Mouse (Mus musculus) heart, postnatal 0 days (tissue): ENCODE results near the gene Gpr62. TPM values are rescaled to one million over a fixed set of nuclear protein-coding genes. Genes with fewer than 3 reads are reported as not detected.

Experiments
- ATAC-seq: fragments of 200-750 bp; cut with Nextera tagmentation; 2 replicates; pipeline ENCODE4 v1.8.0; 2017; ENCODE audit warnings: low read depth, moderate number of reproducible peaks, moderate library complexity; ENCODE audit not compliant: insufficient read depth
- DNase-seq: peaks from one replicate; pipeline ENCODE4 v3.0.0-alpha.2; 2016; ENCODE audit warnings: low spot score
- H3K27ac ChIP-seq: fragments of 300-500 bp; sonication (generic); 2 replicates; pipeline ENCODE4 v1.5.1; 2014; ENCODE audit warnings: low read depth, mild to moderate bottlenecking
- H3K27me3 ChIP-seq: fragments of 300-500 bp; sonication (generic); 2 replicates; pipeline ENCODE4 v1.6.1; 2014; ENCODE audit warnings: low read length, mixed read lengths; ENCODE audit not compliant: control insufficient read depth, insufficient read depth
- H3K36me3 ChIP-seq: fragments of 300-500 bp; sonication (generic); replicated peaks from 2 replicates; pipeline ENCODE4 v1.6.1; 2014; ENCODE audit warnings: low read length, mixed read lengths; ENCODE audit not compliant: control insufficient read depth, insufficient read depth
- H3K4me1 ChIP-seq: fragments of 300-500 bp; sonication (generic); 2 replicates; pipeline ENCODE4 v1.6.1; 2014; ENCODE audit warnings: antibody characterized with exemption; ENCODE audit not compliant: control insufficient read depth, insufficient read depth
- H3K4me2 ChIP-seq: fragments of 300-500 bp; sonication (generic); 2 replicates; pipeline ENCODE4 v1.6.1; 2014; ENCODE audit warnings: low read depth, mild to moderate bottlenecking, low read length, moderate library complexity
- H3K4me3 ChIP-seq: fragments of 300-500 bp; sonication (generic); 2 replicates; pipeline ENCODE4 v1.5.1; 2014; ENCODE audit warnings: low read depth, low read length
- H3K9ac ChIP-seq: fragments of 300-500 bp; sonication (generic); replicated peaks from 2 replicates; pipeline ENCODE4 v1.6.1; 2014; ENCODE audit warnings: low read depth, low read length, mixed read lengths
- H3K9me3 ChIP-seq: fragments of 300-500 bp; sonication (generic); replicated peaks from 2 replicates; pipeline ENCODE4 v1.6.1; 2016; ENCODE audit warnings: low read length; ENCODE audit not compliant: control insufficient read depth
- CTCF ChIP-seq: IDR thresholded peaks from 2 replicates; pipeline ENCODE4 v1.5.1; 2016; ENCODE audit warnings: antibody characterized with exemption, control low read depth, low read depth
- EP300 ChIP-seq: IDR thresholded peaks from 2 replicates; pipeline ENCODE4 v1.6.1; 2016; ENCODE audit warnings: antibody characterized with exemption, low read depth
- WGBS: fragments of 180-500 bp; shearing (Covaris S2); extraction: QIAGEN DNeasy Blood & Tissue Kit; methylation state at CpG from one replicate; pipeline ENCODE4 v1.1.7; 2014; 5-methylcytosine and 5-hydroxymethylcytosine counted together
- polyA plus RNA-seq: library from polyadenylated mRNA; unstranded; fragments of >200 nt; fragmentation: Nextera tagmentation; extraction: Ambion mirVana; gene quantifications from 2 replicates; pipeline ENCODE4 v1.2.1, GENCODE M21; 2015
- total RNA-seq: library from RNA; depleted of rRNA; stranded (reverse); fragments of >200 nt; gene quantifications from 2 replicates; pipeline ENCODE4 v1.2.3, GENCODE M21; 2014; ENCODE audit warnings: low replicate concordance; rRNA removed

The Gpr62 gene
- not detected in 2 replicates for total RNA-seq
- 0.11 TPM in 1 of 2 replicates, not detected in the other for polyA plus RNA-seq

DNA sequence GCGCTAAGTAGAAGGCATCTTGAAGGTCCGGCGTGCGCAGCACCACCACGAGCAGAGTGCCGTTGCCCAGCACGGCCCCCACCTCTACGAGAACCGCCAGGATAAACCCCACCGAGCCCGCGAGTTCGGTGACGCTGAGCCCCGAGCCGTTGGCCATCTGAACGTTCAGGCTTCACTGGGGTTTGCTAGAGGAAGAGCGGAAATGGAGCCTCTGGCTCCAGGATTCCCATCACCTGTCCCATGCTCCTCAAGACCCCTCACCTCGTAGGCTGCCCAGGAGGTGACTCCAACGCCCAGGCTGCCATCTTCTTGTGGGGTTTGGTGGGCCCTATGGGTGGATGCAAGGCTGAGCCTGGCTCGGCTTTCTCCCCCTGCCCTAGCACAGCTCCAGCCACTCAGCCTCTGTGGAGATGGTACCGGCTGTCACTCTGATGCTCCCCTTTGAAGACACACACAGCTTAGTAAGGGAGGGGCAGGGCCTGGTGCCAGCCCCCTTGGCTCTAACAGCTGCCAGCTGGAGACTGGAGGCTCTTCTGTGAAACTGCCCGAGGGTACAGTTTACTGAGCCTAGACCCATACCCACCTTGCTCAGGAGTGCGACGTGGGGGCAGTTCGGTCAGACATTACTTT lies at the start of gene Gpr62:
TSS of gene Gpr62 (minus strand) at position 368 of the 630 bp plus-strand sequence.
- H3K4me2 ChIP-seq = peak within 1 kb of the TSS; percentile 99
- H3K36me3 ChIP-seq = peaks cover 28% of the 10 kb centered on the region
- DNase-seq (no peak), ATAC-seq (no peak)
- H3K27ac ChIP-seq = peak within 1 kb of the TSS; percentile 28
- no peak for TF ChIP-seq CTCF
- no peak for TF ChIP-seq EP300
- H3K27me3 ChIP-seq = peaks cover 6% of the 10 kb centered on the region; the same call in 1 of the 2 replicates
- H3K4me1 ChIP-seq = peaks cover 11% of the 10 kb centered on the region
- H3K9me3 ChIP-seq = no peaks in the 10 kb centered on the region
- H3K4me3 ChIP-seq = peak within 1 kb of the TSS; percentile 66
- WGBS = 29% methylated on average over 26 of the region's 26 CpGs
- H3K9ac ChIP-seq = peak within 1 kb of the TSS; percentile 52

DNA sequence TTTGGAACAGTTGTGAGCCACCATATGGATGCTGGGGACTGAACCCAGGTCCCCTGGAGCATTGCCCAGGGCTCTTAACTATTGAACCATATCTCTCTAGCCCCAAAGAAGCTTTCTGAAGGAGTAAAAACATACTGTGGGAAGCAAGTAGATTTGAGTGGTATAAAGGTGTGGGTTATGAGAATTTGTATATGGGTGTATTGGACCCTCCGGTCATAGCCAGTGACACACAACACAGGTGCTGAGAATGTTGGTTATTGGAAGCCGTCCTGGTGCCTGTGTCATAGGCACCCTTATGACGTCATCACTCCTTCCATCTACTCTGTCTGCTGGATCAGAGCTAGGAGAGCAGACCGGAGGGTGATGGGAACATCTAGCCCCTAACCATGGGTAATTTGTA lies 48.5 kb upstream of the Gpr62 start, which contains the start of gene Iqcf5:
TSS of gene Iqcf5 (plus strand) at position 301 of the 400 bp plus-strand sequence.
- no peak within 1 kb of the TSS for H3K27ac ChIP-seq
- DNase-seq = no peak
- no peak for ATAC-seq
- peaks cover 4% of the 10 kb centered on the region; the same call in 1 of the 2 replicates for H3K4me1 ChIP-seq
- no peak for TF ChIP-seq CTCF
- no peak for TF ChIP-seq EP300
- H3K36me3 ChIP-seq = no peaks in the 10 kb centered on the region
- no peaks in the 10 kb centered on the region for H3K9me3 ChIP-seq
- no peaks in the 10 kb centered on the region for H3K27me3 ChIP-seq
- 90% methylated on average over 4 of the region's 4 CpGs for WGBS
- H3K9ac ChIP-seq = no peak within 1 kb of the TSS
- H3K4me2 ChIP-seq = no peak within 1 kb of the TSS
- no peak within 1 kb of the TSS for H3K4me3 ChIP-seq

DNA sequence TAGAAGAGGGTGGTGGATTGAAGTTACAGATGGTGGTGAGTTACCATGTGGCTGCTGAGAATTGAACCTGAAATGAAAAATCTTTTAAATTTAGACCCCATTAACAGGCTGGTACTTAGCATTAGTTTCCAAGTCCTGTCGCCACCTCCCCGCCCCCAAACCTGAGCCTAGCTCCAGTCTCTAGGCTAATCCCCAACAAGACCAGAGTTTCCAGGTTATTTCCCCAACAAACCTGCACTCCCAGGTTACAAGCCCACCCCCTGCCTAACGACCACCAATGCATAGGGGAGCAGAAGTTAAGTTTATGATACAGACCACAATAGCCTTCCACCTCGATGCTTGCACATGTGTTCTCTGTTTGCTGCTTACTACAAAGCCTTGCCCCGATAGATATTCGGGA lies 47.8 kb upstream of the Gpr62 start:
- no peaks in the 10 kb centered on the region for H3K9me3 ChIP-seq
- H3K9ac ChIP-seq = no peak overlapping the region
- no peak overlapping the region for H3K27ac ChIP-seq
- 73% methylated on average over 6 of the region's 6 CpGs for WGBS
- peaks cover 4% of the 10 kb centered on the region; the same call in 1 of the 2 replicates for H3K4me1 ChIP-seq
- TF ChIP-seq CTCF (no peak), EP300 (no peak)
- DNase-seq = no peak
- H3K27me3 ChIP-seq = no peaks in the 10 kb centered on the region
- no peak overlapping the region for H3K4me3 ChIP-seq
- no peak overlapping the region for H3K4me2 ChIP-seq
- ATAC-seq = no peak
- H3K36me3 ChIP-seq = no peaks in the 10 kb centered on the region

DNA sequence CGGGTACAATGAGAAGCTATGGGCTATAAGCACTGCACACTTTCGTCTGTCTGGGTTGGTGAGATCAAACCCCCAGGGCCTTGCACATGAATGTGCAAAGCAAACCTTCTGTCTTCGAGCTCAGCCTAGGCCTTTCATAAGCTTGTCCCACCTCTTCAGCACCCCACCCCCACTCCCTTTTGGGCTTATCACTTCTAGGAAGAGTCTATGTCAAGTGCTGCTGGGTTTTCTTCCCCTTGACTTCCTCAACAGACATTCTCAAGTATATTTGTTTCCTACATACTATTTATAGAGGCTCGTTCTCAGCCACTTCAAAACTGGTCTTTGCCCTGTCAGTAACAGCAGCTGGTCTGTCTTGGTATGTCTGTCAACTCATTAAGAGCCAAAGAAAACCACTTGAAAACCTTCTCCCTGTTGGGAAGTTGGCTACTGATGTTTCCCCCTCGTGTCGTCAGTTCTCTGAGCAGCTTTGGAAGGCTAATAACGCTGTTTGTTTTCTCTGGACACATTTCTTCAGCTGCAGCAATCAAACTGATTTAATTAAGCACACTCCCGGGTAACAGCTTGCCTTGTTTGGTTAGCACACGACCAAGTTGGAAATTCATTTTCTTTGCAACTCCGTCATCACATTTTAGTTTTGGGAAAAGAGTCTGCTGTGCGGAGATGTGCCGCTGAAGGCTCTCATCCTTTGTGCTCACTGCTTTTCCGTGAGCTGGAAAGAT lies 47.2 kb upstream of the Gpr62 start:
- peaks cover 4% of the 10 kb centered on the region; the same call in 1 of the 2 replicates for H3K4me1 ChIP-seq
- DNase-seq (no peak), ATAC-seq (no peak)
- no peak overlapping the region for H3K4me2 ChIP-seq
- no peak overlapping the region for H3K27ac ChIP-seq
- WGBS = 28% methylated on average over 13 of the region's 13 CpGs
- H3K9ac ChIP-seq = no peak overlapping the region
- no peaks in the 10 kb centered on the region for H3K27me3 ChIP-seq
- no peaks in the 10 kb centered on the region for H3K36me3 ChIP-seq
- TF ChIP-seq EP300 (no peak), CTCF (no peak)
- no peaks in the 10 kb centered on the region for H3K9me3 ChIP-seq
- no peak overlapping the region for H3K4me3 ChIP-seq

DNA sequence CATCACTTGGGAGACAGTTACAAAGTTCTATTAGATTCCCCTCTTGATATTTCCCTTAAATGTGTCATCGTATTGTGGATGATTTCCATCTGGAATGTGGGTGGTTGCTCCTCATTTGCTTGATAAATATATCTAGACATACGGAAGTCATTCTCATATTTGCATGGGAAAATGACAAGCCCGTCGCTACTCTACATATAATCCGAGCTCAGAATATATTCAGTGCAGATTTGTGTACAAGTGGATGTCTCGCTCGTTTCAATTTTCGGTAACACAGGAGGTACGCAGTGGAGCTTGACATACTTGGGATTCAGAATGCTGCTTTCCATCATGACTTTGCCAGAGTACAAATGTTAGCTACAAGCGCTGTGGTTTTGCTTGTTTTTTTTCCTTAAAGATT lies 43.6 kb upstream of the Gpr62 start:
- WGBS = 82% methylated on average over 10 of the region's 10 CpGs
- no peaks in the 10 kb centered on the region for H3K9me3 ChIP-seq
- no peak overlapping the region for H3K27ac ChIP-seq
- H3K9ac ChIP-seq = no peak overlapping the region
- ATAC-seq (no peak), DNase-seq (no peak)
- H3K36me3 ChIP-seq = no peaks in the 10 kb centered on the region
- no peaks in the 10 kb centered on the region for H3K27me3 ChIP-seq
- no peak for TF ChIP-seq EP300
- no peak for TF ChIP-seq CTCF
- peaks cover 4% of the 10 kb centered on the region; the same call in 1 of the 2 replicates for H3K4me1 ChIP-seq
- H3K4me2 ChIP-seq = no peak overlapping the region
- H3K4me3 ChIP-seq = no peak overlapping the region
